Mouse (Mus musculus): ENCODE results near the gene Cotl1.

GRCm38 (mm10) chr8:119812650-119813431, 27.5 kb downstream of the Cotl1 start:
- no peak for TF ChIP-seq POLR2A (IDR thresholded peaks at IDR 0.05; ENCODE audit: control insufficient read depth, extremely low read depth, insufficient read depth, low read length, poor library complexity)
- no peak for TF ChIP-seq CTCF (IDR thresholded peaks at IDR 0.05; ENCODE audit: borderline replicate concordance, control insufficient read depth, extremely low read depth, insufficient read depth, low read length, poor library complexity)

Measured in thymus, adult 2 months (tissue).